Mouse (Mus musculus) myocyte (in vitro differentiated cells): ENCODE data around the gene Cela2a.

Experiments used
- CEBPB ChIP-seq: IDR thresholded peaks from 2 replicates; pipeline ENCODE4 v1.6.1; 2011; ENCODE audit warnings: mild to moderate bottlenecking, moderate library complexity; ENCODE audit not compliant: poor library complexity, insufficient read depth, severe bottlenecking
- E2F4 ChIP-seq: IDR thresholded peaks from one replicate; pipeline ENCODE4 v1.6.1; 2011; ENCODE audit warnings: mild to moderate bottlenecking, control low read depth, moderate library complexity; ENCODE audit not compliant: insufficient read depth
- MAX ChIP-seq: IDR thresholded peaks from one replicate; pipeline ENCODE4 v1.6.1; 2011; ENCODE audit warnings: low read depth, mild to moderate bottlenecking, control low read depth
- MYOD1 ChIP-seq, 3 experiments: IDR thresholded peaks; one replicate each; pipeline ENCODE4 v1.6.1; 2011; ENCODE audit warnings: control low read depth in 2 of 3, low read depth in 2 of 3, mild to moderate bottlenecking in 2 of 3, moderate library complexity in 1 of 3; ENCODE audit not compliant: insufficient read length in 2 of 3, control insufficient read depth in 1 of 3
- POLR2A ChIP-seq: IDR thresholded peaks from one replicate; pipeline ENCODE4 v1.6.1; 2011; ENCODE audit warnings: low read depth, mild to moderate bottlenecking, control low read depth, moderate library complexity; ENCODE audit not compliant: insufficient read length
- POLR2AphosphoS2 ChIP-seq: IDR thresholded peaks from one replicate; pipeline ENCODE4 v1.6.1; 2011; ENCODE audit warnings: low read depth, control low read depth; ENCODE audit not compliant: insufficient read length
- REST ChIP-seq: IDR thresholded peaks from one replicate; pipeline ENCODE4 v1.6.1; 2011; ENCODE audit warnings: mild to moderate bottlenecking, control low read depth, moderate library complexity; ENCODE audit not compliant: insufficient read depth, insufficient read length
- SRF ChIP-seq: IDR thresholded peaks from one replicate; pipeline ENCODE4 v1.6.1; 2011; ENCODE audit warnings: low read depth; ENCODE audit not compliant: control insufficient read depth, insufficient read length
- TCF12 ChIP-seq: IDR thresholded peaks from one replicate; pipeline ENCODE4 v1.6.1; 2011; ENCODE audit warnings: mild to moderate bottlenecking, control low read depth; ENCODE audit not compliant: poor library complexity, insufficient read depth, severe bottlenecking
- TCF3 ChIP-seq: IDR thresholded peaks from one replicate; pipeline ENCODE4 v1.6.1; 2011; ENCODE audit warnings: low read depth, control low read depth; ENCODE audit not compliant: insufficient read length
- USF1 ChIP-seq: IDR thresholded peaks from one replicate; pipeline ENCODE4 v1.6.1; 2011; ENCODE audit warnings: low read depth, mild to moderate bottlenecking, control low read depth, moderate library complexity

- TF ChIP-seq USF1 (no peak), POLR2A (no peak), E2F4 (no peak), TCF3 (no peak), TCF12 (no peak), POLR2AphosphoS2 (no peak), MYOD1 (IDR thresholded peaks at IDR 0.05; ENCODE audit: control insufficient read depth in 1 of 3, insufficient read length in 2 of 3, low read depth in 2 of 3) (no peak), MAX (no peak), CEBPB (no peak), REST (no peak), SRF (no peak)
These were observed 45.4 kb upstream of the Cela2a start for GRCm38 (mm10) chr4:141871333-141871725.
